Mouse (Mus musculus): ENCODE results near the gene Rorb.

Gene Rorb

GRCm38 (mm10) chr19:19005144-19005543 is 105.9 kb downstream of the Rorb start:
- DNase-seq (ENCODE audit: low spot score in 2 of 2), result peak; percentile 15 to 41

GRCm38 (mm10) chr19:19004023-19004656 is 106.9 kb downstream of the Rorb start:
- no peak for DNase-seq (ENCODE audit: low spot score in 2 of 2)

- no peak for DNase-seq (ENCODE audit: low spot score in 2 of 2)
These were observed 112.0 kb downstream of the Rorb start for GRCm38 (mm10) chr19:18998966-18999365.

GRCm38 (mm10) chr19:18997711-18998110 is 113.3 kb downstream of the Rorb start:
- no peak for DNase-seq (ENCODE audit: low spot score in 2 of 2)

GRCm38 (mm10) chr19:18979996-18980395 is 131.0 kb downstream of the Rorb start:
- no peak for DNase-seq (ENCODE audit: low spot score in 2 of 2)

GRCm38 (mm10) chr19:18974796-18975660 is 136.0 kb downstream of the Rorb start:
- DNase-seq (ENCODE audit: low spot score in 2 of 2), result peak in 1 of 2 experiments; percentile 38

- no peak for DNase-seq (ENCODE audit: low spot score in 2 of 2)
These were observed 141.6 kb downstream of the Rorb start for GRCm38 (mm10) chr19:18969386-18969785.

- DNase-seq (ENCODE audit: low spot score in 2 of 2), result no peak
These were observed 143.7 kb downstream of the Rorb start for GRCm38 (mm10) chr19:18967307-18967706.

- DNase-seq (ENCODE audit: low spot score in 2 of 2), result no peak
These were observed 151.1 kb downstream of the Rorb start for GRCm38 (mm10) chr19:18959862-18960261.

- no peak for DNase-seq (ENCODE audit: low spot score in 2 of 2)
These were observed 158.2 kb downstream of the Rorb start for GRCm38 (mm10) chr19:18952806-18953205.

GRCm38 (mm10) chr19:18947193-18947592 is 163.8 kb downstream of the Rorb start:
- no peak for DNase-seq (ENCODE audit: low spot score in 2 of 2)

GRCm38 (mm10) chr19:18945265-18945664 is 165.7 kb downstream of the Rorb start:
- DNase-seq (ENCODE audit: low spot score in 2 of 2), result no peak

- DNase-seq (ENCODE audit: low spot score in 2 of 2), result no peak
These were observed 169.6 kb downstream of the Rorb start for GRCm38 (mm10) chr19:18941391-18941790.

- no peak for DNase-seq (ENCODE audit: low spot score in 2 of 2)
These were observed 199.1 kb downstream of the Rorb start for GRCm38 (mm10) chr19:18911755-18912340.

- no peak for DNase-seq (ENCODE audit: low spot score in 2 of 2)
These were observed 201.4 kb downstream of the Rorb start for GRCm38 (mm10) chr19:18909641-18910040.

- DNase-seq (ENCODE audit: low spot score in 2 of 2), result no peak
These were observed 205.5 kb downstream of the Rorb start for GRCm38 (mm10) chr19:18905511-18905910.

GRCm38 (mm10) chr19:18902694-18903067 is 208.3 kb downstream of the Rorb start:
- DNase-seq (ENCODE audit: low spot score in 2 of 2), result no peak

- DNase-seq (ENCODE audit: low spot score in 2 of 2), result no peak
These were observed 208.8 kb downstream of the Rorb start for GRCm38 (mm10) chr19:18902041-18902693.

- no peak for DNase-seq (ENCODE audit: low spot score in 2 of 2)
These were observed 212.8 kb downstream of the Rorb start for GRCm38 (mm10) chr19:18898238-18898637.

- no peak for DNase-seq (ENCODE audit: low spot score in 2 of 2)
These were observed 220.8 kb downstream of the Rorb start for GRCm38 (mm10) chr19:18890216-18890615.

GRCm38 (mm10) chr19:18889632-18890031 is 221.4 kb downstream of the Rorb start:
- no peak for DNase-seq (ENCODE audit: low spot score in 2 of 2)

- DNase-seq (ENCODE audit: low spot score in 2 of 2), result peak; percentile 31 to 51
These were observed 221.8 kb downstream of the Rorb start for GRCm38 (mm10) chr19:18889117-18889627.

Data from frontal cortex, postnatal 14 days (tissue).